Mouse (Mus musculus) urinary bladder, postnatal 36 days (tissue): Measurements from ENCODE around the gene Olfr1138.

ENCODE experiments used
- DNase-seq, 2 experiments: peaks; one replicate each; pipeline ENCODE4 v3.0.0; 2022; ENCODE audit warnings: low spot score in 2 of 2, mixed read lengths in 1 of 2

Gene Olfr1138

DNA sequence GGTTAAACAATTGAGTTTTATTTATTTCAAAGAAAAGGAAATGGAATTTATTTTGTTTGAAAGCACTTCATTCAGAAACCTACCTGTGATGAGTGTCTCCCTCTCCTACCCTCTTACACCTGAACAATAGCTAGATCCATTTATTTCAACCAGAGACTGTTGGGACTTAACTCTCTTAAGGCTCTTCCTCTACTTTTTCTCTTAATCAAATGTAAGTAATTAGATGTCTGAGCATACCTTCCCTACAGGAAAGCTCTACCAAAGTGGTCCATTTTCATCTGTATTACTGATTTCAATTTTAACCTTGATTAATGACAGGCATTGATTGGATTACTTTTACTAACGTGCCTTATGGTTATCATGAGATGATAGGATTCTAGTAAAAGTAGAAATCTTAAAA, at the start of gene Olfr1138:
Gene Olfr1138, minus strand, starts transcription at position 101 of the 400 bp plus-strand sequence.
- DNase-seq, result no peak

- DNase-seq, result no peak
Measured at GRCm38 (mm10) chr2:87779183-87779582, 39.4 kb upstream of the Olfr1138 start, which contains the start of gene Olfr152. TSS of gene Olfr152 (plus strand) at chr2:87779483.

DNA sequence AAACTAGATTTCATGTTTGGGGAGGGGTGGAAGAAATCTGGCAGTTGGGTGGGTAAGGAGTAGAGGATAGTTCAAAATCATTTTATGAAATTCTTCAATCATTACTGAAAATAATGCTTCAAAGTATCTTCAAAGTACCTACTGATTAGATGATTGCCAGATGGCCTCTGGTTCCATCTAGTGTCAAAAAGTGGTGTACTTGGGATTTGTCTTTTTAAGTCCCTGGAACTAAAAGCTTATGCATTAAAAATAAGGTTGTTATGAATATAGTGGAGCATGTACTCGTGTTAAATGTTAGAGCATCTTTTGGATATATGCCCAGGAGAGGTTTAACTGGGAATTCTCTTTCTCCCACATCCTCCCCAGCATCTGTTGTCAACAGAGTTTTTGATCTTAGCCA, 36.4 kb upstream of the Olfr1138 start:
- no peak for DNase-seq

DNA sequence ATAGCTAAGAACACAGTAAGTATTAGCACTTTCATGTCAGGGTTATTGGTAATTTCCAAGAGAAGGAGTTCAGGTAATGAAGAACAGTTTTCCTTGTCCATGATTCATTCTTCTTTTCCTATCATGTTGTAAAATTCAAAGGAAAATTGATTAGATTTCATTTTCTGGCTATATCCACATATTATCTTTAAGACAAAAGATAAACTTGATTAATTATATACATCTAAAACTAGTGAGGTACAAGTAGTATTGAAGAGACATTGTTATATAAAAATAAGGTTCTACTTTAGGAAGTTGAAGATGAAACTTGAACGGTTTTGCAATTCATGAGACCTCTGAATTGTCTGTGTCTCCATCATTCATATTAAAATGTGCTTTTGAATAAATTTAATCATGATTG, 14.1 kb upstream of the Olfr1138 start, which contains the start of gene Olfr1141:
Gene Olfr1141, minus strand, starts transcription at position 101 of the 400 bp plus-strand sequence.
- DNase-seq, result no peak

- no peak for DNase-seq
Measured at GRCm38 (mm10) chr2:87743452-87743851, 3.7 kb upstream of the Olfr1138 start, which contains the start of gene Olfr1140. TSS of gene Olfr1140 (plus strand) at chr2:87743752.

DNA sequence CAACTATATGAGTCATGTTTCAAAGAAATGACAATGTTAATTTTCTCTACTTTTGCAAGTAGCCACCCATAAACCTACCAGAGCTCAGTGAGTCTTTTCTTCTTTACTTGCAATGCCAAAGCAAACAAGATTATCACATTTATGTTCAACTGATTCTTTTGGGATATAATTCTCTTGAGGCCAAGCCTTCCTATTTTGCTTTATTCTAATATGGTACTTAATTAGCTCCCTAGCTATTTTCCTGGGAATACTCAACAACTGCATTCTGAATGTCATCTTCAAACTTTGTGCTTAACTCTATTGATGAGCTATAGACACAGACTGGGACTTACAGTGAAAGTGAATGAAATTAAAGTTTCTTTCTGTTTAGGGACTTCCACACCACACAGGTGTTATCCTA, 26.7 kb downstream of the Olfr1138 start, which contains the start of gene Olfr1137:
Gene Olfr1137, minus strand, starts transcription at position 101 of the 400 bp plus-strand sequence.
- DNase-seq, result no peak

DNA sequence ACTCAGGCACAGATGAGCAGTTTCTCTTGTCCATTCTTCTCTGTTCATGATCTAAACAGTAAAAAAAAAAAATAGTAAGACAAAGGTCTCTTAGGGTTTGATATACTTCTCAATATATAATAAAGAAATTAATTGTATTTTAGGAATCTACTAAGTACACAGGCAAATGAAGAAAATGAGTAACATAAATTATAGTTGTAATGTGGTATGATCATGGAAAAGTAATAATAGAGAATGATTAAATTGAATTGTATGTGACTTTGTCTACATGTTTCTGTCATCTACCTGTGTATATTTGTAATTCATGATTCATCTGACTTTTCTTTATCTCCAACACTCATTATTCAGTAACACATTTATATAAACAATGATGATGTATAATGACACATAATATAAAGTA, 45.9 kb downstream of the Olfr1138 start, which contains the start of gene Olfr1136:
Gene Olfr1136, minus strand, starts transcription at position 101 of the 400 bp plus-strand sequence.
- no peak for DNase-seq
